Mouse (Mus musculus) hindbrain, embryonic 10.5 days (tissue): ENCODE measurements at regions not wholly inside any gene's neighbourhood (a gene's known extent, or its start where the extent isn't known, plus 50 kb on each side); places are given as distances from the start of the nearest gene placed in this dataset.
"Not testable (repeated sequence)": the region's sequence is repeated elsewhere in the genome, so short reads cannot be mapped to it uniquely, and the experiment has no call there.

ENCODE experiments used
- DNase-seq: peaks from one replicate; pipeline ENCODE4 v3.0.0-alpha.2; 2017; ENCODE audit warnings: low spot score
- H3K27ac ChIP-seq: fragments of 300-500 bp; sonication (generic); 2 replicates; pipeline ENCODE4 v1.5.1; 2016; ENCODE audit warnings: mild to moderate bottlenecking, moderate library complexity
- H3K27me3 ChIP-seq: fragments of 300-500 bp; sonication (generic); 2 replicates; pipeline ENCODE4 v1.6.1; 2016; ENCODE audit warnings: mild to moderate bottlenecking; ENCODE audit not compliant: poor library complexity, insufficient read depth, severe bottlenecking
- H3K36me3 ChIP-seq: fragments of 300-500 bp; sonication (generic); 2 replicates; pipeline ENCODE4 v1.6.1; 2016; ENCODE audit warnings: mild to moderate bottlenecking, moderate library complexity
- H3K4me1 ChIP-seq: fragments of 300-500 bp; sonication (generic); replicated peaks from 2 replicates; pipeline ENCODE4 v1.6.1; 2016; ENCODE audit warnings: mild to moderate bottlenecking
- H3K4me3 ChIP-seq: fragments of 300-500 bp; sonication (generic); 2 replicates; pipeline ENCODE4 v1.5.1; 2016; ENCODE audit warnings: mild to moderate bottlenecking, moderate library complexity
- H3K9me3 ChIP-seq: fragments of 300-500 bp; sonication (generic); 2 replicates; pipeline ENCODE4 v1.6.1; 2016; ENCODE audit warnings: mild to moderate bottlenecking, moderate library complexity
- WGBS: fragments of 180-500 bp; shearing (Covaris S2); methylation state at CpG from one replicate; pipeline ENCODE4 v1.1.7; 2016; 5-methylcytosine and 5-hydroxymethylcytosine counted together

DNA sequence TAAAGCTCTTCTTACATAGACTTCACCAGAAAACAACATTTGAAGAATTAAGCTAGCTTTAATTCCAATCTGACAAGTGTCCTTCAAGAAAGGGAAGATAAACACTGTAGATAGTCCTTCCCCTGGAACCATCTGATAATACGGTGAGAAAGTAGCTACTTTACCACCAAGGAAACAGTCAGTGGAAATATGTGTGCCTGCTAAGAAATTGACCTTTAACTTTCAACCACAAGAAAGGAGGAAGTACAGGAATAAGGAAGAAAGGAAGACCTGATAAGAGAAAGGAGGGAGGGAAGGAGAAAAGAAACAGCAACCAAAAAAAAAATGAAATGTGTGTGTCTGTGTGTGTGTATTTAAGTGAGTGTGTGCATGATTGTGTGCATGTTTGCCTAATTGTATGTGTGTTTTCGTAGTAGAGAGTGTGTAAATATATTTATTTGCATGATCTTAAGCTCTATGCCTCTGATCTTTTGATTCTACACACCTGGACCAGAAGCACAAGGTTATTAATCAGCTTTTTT is 831.3 kb downstream of the Pla2g4a start:
- 77% methylated on average over 2 of the region's 2 CpGs for WGBS
- Histone ChIP-seq H3K4me3 (no peak overlapping the region), H3K27ac (no peak overlapping the region), H3K36me3 (no peaks in the 10 kb centered on the region), H3K9me3 (no peaks in the 10 kb centered on the region), H3K4me1 (no peaks in the 10 kb centered on the region), H3K27me3 (no peaks in the 10 kb centered on the region)
- no peak for DNase-seq

- H3K27me3 ChIP-seq: no peaks in the 10 kb centered on the region
- no peak overlapping the region for H3K27ac ChIP-seq
- no peak overlapping the region for H3K4me3 ChIP-seq
- H3K9me3 ChIP-seq: no peaks in the 10 kb centered on the region
- H3K36me3 ChIP-seq: no peaks in the 10 kb centered on the region
- DNase-seq: no peak
- no peaks in the 10 kb centered on the region for H3K4me1 ChIP-seq
Measured at GRCm38 (mm10) chr1:149129138-149129537, 832.0 kb downstream of the Pla2g4a start.

GRCm38 (mm10) chr1:149127709-149128108 is 833.4 kb downstream of the Pla2g4a start:
- H3K4me3 ChIP-seq: no peak overlapping the region
- no peaks in the 10 kb centered on the region for H3K4me1 ChIP-seq
- no peaks in the 10 kb centered on the region for H3K27me3 ChIP-seq
- WGBS: 88% methylated on average over 1 of the region's 1 CpGs
- H3K36me3 ChIP-seq: no peaks in the 10 kb centered on the region
- H3K9me3 ChIP-seq: no peaks in the 10 kb centered on the region
- H3K27ac ChIP-seq: no peak overlapping the region
- DNase-seq: no peak

- 77% methylated on average over 2 of the region's 2 CpGs for WGBS
- Histone ChIP-seq H3K4me3 (no peak overlapping the region), H3K27ac (no peak overlapping the region), H3K27me3 (no peaks in the 10 kb centered on the region), H3K4me1 (no peaks in the 10 kb centered on the region), H3K9me3 (no peaks in the 10 kb centered on the region), H3K36me3 (no peaks in the 10 kb centered on the region)
- DNase-seq: no peak
Measured at GRCm38 (mm10) chr1:149103396-149103795, 857.7 kb downstream of the Pla2g4a start.

DNA sequence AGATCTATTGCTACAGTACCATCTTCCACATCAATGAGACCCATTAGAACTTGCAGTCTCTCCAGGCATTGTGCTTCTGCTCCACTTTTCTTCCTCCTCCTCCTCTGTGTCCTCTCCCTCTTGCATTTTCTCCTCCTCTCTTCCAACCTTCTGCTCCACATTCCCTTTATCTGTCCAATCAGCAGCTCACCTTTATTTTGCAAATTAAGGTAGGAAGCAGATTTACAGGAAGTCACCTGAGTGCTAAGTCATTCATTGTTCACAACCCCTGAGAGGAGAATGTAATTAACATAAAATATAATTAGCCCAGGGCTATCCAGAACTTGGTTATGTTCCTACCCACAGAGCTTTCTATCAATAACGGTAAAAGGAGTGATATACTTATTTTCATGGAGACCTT is 863.7 kb downstream of the Pla2g4a start:
- Histone ChIP-seq H3K4me1 (no peaks in the 10 kb centered on the region), H3K27ac (no peak overlapping the region), H3K4me3 (no peak overlapping the region), H3K9me3 (no peaks in the 10 kb centered on the region), H3K36me3 (no peaks in the 10 kb centered on the region), H3K27me3 (no peaks in the 10 kb centered on the region)
- no peak for DNase-seq
- WGBS: 85% methylated on average over 1 of the region's 1 CpGs

DNA sequence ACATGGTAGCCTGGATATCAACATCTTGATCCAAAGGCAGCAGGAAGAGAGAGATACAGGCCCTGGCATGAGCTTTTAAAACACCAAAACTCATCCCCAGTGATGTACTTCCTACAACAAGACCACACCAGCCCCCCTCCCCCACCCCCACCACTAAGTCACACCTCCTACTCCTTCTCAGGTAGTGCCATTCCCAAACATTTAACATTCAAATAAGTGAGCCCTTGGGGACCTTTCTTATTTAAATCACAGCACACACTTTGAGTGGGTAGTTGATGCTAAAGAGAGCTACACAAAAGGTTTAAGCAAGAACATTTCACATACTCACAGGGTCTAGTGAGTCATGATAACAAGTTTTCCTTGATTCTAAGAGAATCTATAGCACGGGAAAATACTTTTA is 886.4 kb downstream of the Pla2g4a start:
- Histone ChIP-seq H3K9me3 (no peaks in the 10 kb centered on the region), H3K4me3 (no peak overlapping the region), H3K4me1 (no peaks in the 10 kb centered on the region), H3K36me3 (no peaks in the 10 kb centered on the region), H3K27me3 (no peaks in the 10 kb centered on the region), H3K27ac (no peak overlapping the region)
- 79% methylated on average over 1 of the region's 1 CpGs for WGBS
- no peak for DNase-seq

DNA sequence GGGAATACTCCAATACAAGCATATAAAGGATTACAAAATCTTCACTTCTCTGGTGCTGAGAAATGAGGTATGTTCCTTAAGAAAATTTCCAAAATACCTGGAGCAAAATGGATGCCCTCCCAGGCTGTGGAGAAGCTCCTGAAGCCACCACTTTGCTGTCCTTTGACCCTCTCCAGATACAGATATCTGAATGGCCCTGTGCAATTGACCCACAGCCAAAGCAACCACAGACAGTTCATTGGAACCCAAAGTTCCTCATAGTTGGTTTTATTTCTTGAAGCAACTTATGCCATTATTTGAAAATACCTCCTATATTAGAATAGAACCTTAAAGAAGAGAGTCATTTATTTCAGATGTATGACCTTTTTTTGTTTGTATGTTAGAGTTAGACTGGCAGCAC is 891.5 kb downstream of the Pla2g4a start:
- H3K27me3 ChIP-seq: no peaks in the 10 kb centered on the region
- H3K36me3 ChIP-seq: no peaks in the 10 kb centered on the region
- DNase-seq: no peak
- H3K4me1 ChIP-seq: no peaks in the 10 kb centered on the region
- no peak overlapping the region for H3K4me3 ChIP-seq
- no peaks in the 10 kb centered on the region for H3K9me3 ChIP-seq
- H3K27ac ChIP-seq: no peak overlapping the region

GRCm38 (mm10) chr1:149063011-149063410 is 898.1 kb downstream of the Pla2g4a start:
- H3K27ac ChIP-seq, H3K4me3 ChIP-seq, H3K9me3 ChIP-seq, H3K36me3 ChIP-seq, H3K4me1 ChIP-seq, DNase-seq, H3K27me3 ChIP-seq: not testable (repeated sequence)
- WGBS: 90% methylated on average over 3 of the region's 3 CpGs

GRCm38 (mm10) chr1:149038188-149038967 is 922.7 kb downstream of the Pla2g4a start:
- Histone ChIP-seq H3K9me3 (no peaks in the 10 kb centered on the region), H3K27me3 (no peaks in the 10 kb centered on the region), H3K36me3 (no peaks in the 10 kb centered on the region), H3K4me1 (no peaks in the 10 kb centered on the region), H3K4me3 (no peak overlapping the region), H3K27ac (no peak overlapping the region)
- WGBS: 76% methylated on average over 3 of the region's 3 CpGs
- DNase-seq: no peak

DNA sequence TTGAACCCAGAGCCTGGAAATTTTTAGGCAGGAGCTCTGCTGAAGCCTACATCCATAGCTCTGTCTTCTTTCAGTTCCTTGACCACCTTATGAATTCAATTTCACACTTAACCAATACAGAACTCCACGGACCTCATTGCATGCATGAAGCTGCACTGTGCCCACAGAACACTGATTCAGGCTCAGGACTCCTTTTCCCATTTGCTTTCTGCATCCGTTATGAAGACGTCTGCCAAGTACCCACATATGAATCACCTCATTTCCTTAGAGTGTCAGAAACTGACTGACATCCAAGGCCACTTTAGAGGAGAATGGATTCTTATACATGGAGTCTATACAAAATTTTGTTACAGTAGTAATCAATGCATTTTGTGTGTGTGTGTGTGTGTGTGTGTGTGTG is 932.8 kb downstream of the Pla2g4a start:
- no peaks in the 10 kb centered on the region for H3K36me3 ChIP-seq
- 91% methylated on average over 3 of the region's 3 CpGs for WGBS
- H3K4me3 ChIP-seq: no peak overlapping the region
- no peak for DNase-seq
- H3K4me1 ChIP-seq: no peaks in the 10 kb centered on the region
- no peaks in the 10 kb centered on the region for H3K9me3 ChIP-seq
- no peaks in the 10 kb centered on the region for H3K27me3 ChIP-seq
- no peak overlapping the region for H3K27ac ChIP-seq

GRCm38 (mm10) chr1:149021734-149022133 is 939.4 kb downstream of the Pla2g4a start:
- Histone ChIP-seq H3K27me3 (no peaks in the 10 kb centered on the region), H3K4me1 (no peaks in the 10 kb centered on the region), H3K4me3 (no peak overlapping the region), H3K27ac (no peak overlapping the region), H3K9me3 (no peaks in the 10 kb centered on the region), H3K36me3 (no peaks in the 10 kb centered on the region)
- no peak for DNase-seq

GRCm38 (mm10) chr1:149021273-149021672 is 939.8 kb downstream of the Pla2g4a start:
- 90% methylated on average over 1 of the region's 1 CpGs for WGBS
- Histone ChIP-seq H3K27ac (no peak overlapping the region), H3K4me3 (no peak overlapping the region), H3K36me3 (no peaks in the 10 kb centered on the region), H3K27me3 (no peaks in the 10 kb centered on the region), H3K4me1 (no peaks in the 10 kb centered on the region), H3K9me3 (no peaks in the 10 kb centered on the region)
- DNase-seq: no peak

- Histone ChIP-seq H3K9me3 (no peaks in the 10 kb centered on the region), H3K36me3 (no peaks in the 10 kb centered on the region), H3K4me3 (no peak overlapping the region), H3K27me3 (no peaks in the 10 kb centered on the region), H3K4me1 (no peaks in the 10 kb centered on the region), H3K27ac (no peak overlapping the region)
- DNase-seq: no peak
- 84% methylated on average over 4 of the region's 4 CpGs for whole genome bisulfite sequencing
Measured at GRCm38 (mm10) chr1:149014559-149014958, 946.5 kb downstream of the Pla2g4a start.

GRCm38 (mm10) chr1:149010767-149011166 is 950.3 kb downstream of the Pla2g4a start:
- Histone ChIP-seq H3K36me3 (no peaks in the 10 kb centered on the region), H3K4me3 (no peak overlapping the region), H3K9me3 (no peaks in the 10 kb centered on the region), H3K4me1 (no peaks in the 10 kb centered on the region), H3K27ac (no peak overlapping the region), H3K27me3 (no peaks in the 10 kb centered on the region)
- DNase-seq: no peak
